Mouse (Mus musculus): Measurements from ENCODE around the gene 4933425L06Rik. TPM values are rescaled to one million over a fixed set of nuclear protein-coding genes. Genes with fewer than 3 reads are reported as not detected.

4933425L06Rik gene
- total and polyA plus RNA-seq, 3 experiments, result not detected

DNA sequence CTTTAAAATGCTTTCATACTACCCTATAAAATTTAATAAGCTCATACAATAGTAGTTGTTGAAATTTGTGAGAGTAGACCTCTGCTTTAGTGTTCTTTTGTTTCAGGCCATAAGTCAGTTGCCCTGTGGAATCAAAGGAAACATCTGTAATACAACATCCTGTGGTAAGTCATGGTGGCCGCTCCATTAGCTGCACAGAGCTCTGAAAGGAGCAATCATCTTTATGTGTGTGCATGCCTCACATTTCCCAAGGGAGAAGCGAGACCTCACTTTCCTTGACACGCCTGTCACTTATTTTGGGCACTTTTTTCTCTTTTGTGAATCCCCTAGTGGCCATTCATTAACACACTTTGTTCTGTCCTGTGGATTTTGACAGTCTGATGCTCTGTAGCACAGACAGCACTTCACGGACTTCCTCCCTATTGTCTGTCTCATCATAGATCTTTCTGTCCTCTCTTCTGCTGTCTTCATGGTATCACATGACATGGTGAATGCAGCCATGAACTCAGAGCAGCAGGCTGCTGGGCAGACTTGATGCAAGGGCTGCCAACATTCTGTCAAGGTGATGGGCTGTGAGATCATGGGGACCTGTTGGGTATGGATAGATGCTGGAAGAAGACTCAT lies 66.0 kb downstream of the 4933425L06Rik start:
- Histone ChIP-seq H3K27me3 (ENCODE audit: control insufficient read depth in 1 of 2, insufficient read depth in 2 of 2, low read length in 2 of 2) (no peaks in the 10 kb centered on the region), H3K4me3 (ENCODE audit: control insufficient read depth in 1 of 2, insufficient read depth in 1 of 2, low read depth in 2 of 2, low read length in 2 of 2) (no peak overlapping the region), H3K9ac (ENCODE audit: control insufficient read depth, low read depth, low read length, poor library complexity, severe bottlenecking) (no peak overlapping the region), H3K4me1 (ENCODE audit: control insufficient read depth in 1 of 2, insufficient read depth in 2 of 2, low read length in 2 of 2) (no peaks in the 10 kb centered on the region), H3K9me3 (replicated peaks; ENCODE audit: insufficient read depth, low read length) (no peaks in the 10 kb centered on the region), H3K36me3 (ENCODE audit: control insufficient read depth in 1 of 2, insufficient read depth in 2 of 2, low read length in 2 of 2) (no peaks in the 10 kb centered on the region), H3K27ac (ENCODE audit: control insufficient read depth, low read depth, low read length) (no peak overlapping the region), H3K79me2 (ENCODE audit: control insufficient read depth, insufficient read depth, low read length, poor library complexity) (no peaks in the 10 kb centered on the region)
- DNase-seq (ENCODE audit: low read depth, low spot score), result no peak
- TF ChIP-seq NRF1 (IDR thresholded peaks at IDR 0.05; ENCODE audit: insufficient read depth, low read depth, low read length, poor library complexity, severe bottlenecking) (no peak), ZC3H11A (IDR thresholded peaks at IDR 0.05; ENCODE audit: low read depth, low read length) (no peak), ZNF384 (IDR thresholded peaks at IDR 0.05; ENCODE audit: low read depth, low read length) (no peak), KAT2A (conservative IDR thresholded peaks at IDR 0.05; ENCODE audit: low read depth, low read length) (no peak), MXI1 (IDR thresholded peaks at IDR 0.05; ENCODE audit: low read depth, low read length) (no peak), ETS1 (IDR thresholded peaks at IDR 0.05; ENCODE audit: low read depth, low read length) (no peak), SMC3 (IDR thresholded peaks at IDR 0.05; ENCODE audit: low read depth, low read length) (no peak), MAFK (IDR thresholded peaks at IDR 0.05; ENCODE audit: borderline replicate concordance, low read depth, low read length) (no peak)

DNA sequence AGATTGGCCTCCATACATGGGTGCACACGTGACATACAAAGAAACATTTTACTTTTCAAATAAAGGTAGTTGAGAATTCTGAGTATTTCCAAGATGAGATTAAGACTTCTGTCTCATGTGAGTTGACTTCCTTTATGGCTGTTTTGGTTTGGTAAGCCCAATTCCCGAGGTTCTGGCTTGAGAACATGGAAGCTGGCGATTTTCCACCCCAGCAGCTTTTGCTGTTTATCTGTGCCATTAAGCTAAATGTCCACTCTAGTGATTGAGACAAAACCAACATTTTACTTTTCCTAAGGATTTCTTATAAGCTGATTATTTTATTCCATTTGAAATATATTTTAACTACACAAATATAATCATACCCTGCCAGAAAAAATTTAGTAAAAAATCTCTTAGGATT lies 68.1 kb downstream of the 4933425L06Rik start:
- H3K4me1 ChIP-seq (ENCODE audit: control insufficient read depth in 1 of 2, insufficient read depth in 2 of 2, low read length in 2 of 2), result no peaks in the 10 kb centered on the region
- H3K9ac ChIP-seq (ENCODE audit: control insufficient read depth, low read depth, low read length, poor library complexity, severe bottlenecking), result no peak overlapping the region
- no peaks in the 10 kb centered on the region; a peak in 1 of 4 replicates for H3K36me3 ChIP-seq (ENCODE audit: control insufficient read depth in 1 of 2, insufficient read depth in 2 of 2, low read length in 2 of 2)
- DNase-seq (ENCODE audit: low read depth, low spot score), result no peak
- H3K79me2 ChIP-seq (ENCODE audit: control insufficient read depth, insufficient read depth, low read length, poor library complexity), result no peaks in the 10 kb centered on the region
- no peak overlapping the region for H3K4me3 ChIP-seq (ENCODE audit: control insufficient read depth in 1 of 2, insufficient read depth in 1 of 2, low read depth in 2 of 2, low read length in 2 of 2)
- no peak for TF ChIP-seq TAL1 (IDR thresholded peaks at IDR 0.05; ENCODE audit: low read length)
- TF ChIP-seq MAX (IDR thresholded peaks at IDR 0.05; ENCODE audit: low read length), result no peak
- TF ChIP-seq E2F4 (IDR thresholded peaks at IDR 0.05; ENCODE audit: borderline replicate concordance, low read depth, low read length), result no peak
- no peak for TF ChIP-seq MAFK (IDR thresholded peaks at IDR 0.05; ENCODE audit: borderline replicate concordance, low read depth, low read length)
- TF ChIP-seq TCF12 (IDR thresholded peaks at IDR 0.05; ENCODE audit: low read depth, low read length), result no peak
- TF ChIP-seq RCOR1 (IDR thresholded peaks at IDR 0.05; ENCODE audit: low read depth, low read length), result no peak
- TF ChIP-seq POLR2AphosphoS2 (IDR thresholded peaks at IDR 0.05; ENCODE audit: low read length), result no peak
- no peak for TF ChIP-seq ZNF384 (IDR thresholded peaks at IDR 0.05; ENCODE audit: low read depth, low read length)
- no peak for TF ChIP-seq JUND (IDR thresholded peaks at IDR 0.05; ENCODE audit: low read depth, low read length)
- no peak for TF ChIP-seq CHD1 (IDR thresholded peaks at IDR 0.05; ENCODE audit: low read depth, low read length)
- TF ChIP-seq HCFC1 (IDR thresholded peaks at IDR 0.05; ENCODE audit: low read depth, low read length), result no peak
- no peak for TF ChIP-seq MEF2A (IDR thresholded peaks at IDR 0.05; ENCODE audit: extremely low read depth, insufficient replicate concordance, low read depth, low read length, poor library complexity, severe bottlenecking)
- H3K27ac ChIP-seq (ENCODE audit: control insufficient read depth, low read depth, low read length), result no peak overlapping the region
- H3K27me3 ChIP-seq (ENCODE audit: control insufficient read depth in 1 of 2, insufficient read depth in 2 of 2, low read length in 2 of 2), result no peaks in the 10 kb centered on the region
- H3K9me3 ChIP-seq (replicated peaks; ENCODE audit: insufficient read depth, low read length), result no peaks in the 10 kb centered on the region
